Mouse (Mus musculus) brain, embryonic 14.5 days (tissue): ENCODE data around the gene Chrdl1. TPM values are rescaled to one million over a fixed set of nuclear protein-coding genes. Genes with fewer than 3 reads are reported as not detected.
A peak's percentile ranks its signal among the peaks of the same experiment; 100 is the strongest.

Source experiments
- DNase-seq: peaks from one replicate; pipeline ENCODE4 v3.0.0-alpha.2; 2011; ENCODE audit warnings: low read depth
- CTCF ChIP-seq: fragments of 200-500 bp; IDR thresholded peaks from 2 replicates; pipeline ENCODE4 v1.5.1; 2012; ENCODE audit warnings: inconsistent platforms, mild to moderate bottlenecking, moderate library complexity, borderline replicate concordance; ENCODE audit not compliant: insufficient read depth, insufficient read length; ENCODE audit errors: extremely low read depth
- POLR2A ChIP-seq: fragments of 200-500 bp; IDR thresholded peaks from 2 replicates; pipeline ENCODE4 v1.6.1; 2012; ENCODE audit warnings: mild to moderate bottlenecking, inconsistent platforms, borderline replicate concordance; ENCODE audit not compliant: poor library complexity, insufficient read depth, insufficient read length, severe bottlenecking; ENCODE audit errors: extremely low read depth
- polyA plus RNA-seq: library from polyadenylated mRNA; depleted of rRNA; stranded (reverse); fragments of >200 nt; gene quantifications from 2 replicates; pipeline ENCODE4 v1.2.3, GENCODE M21; 2012; rRNA removed

Gene Chrdl1
- polyA plus RNA-seq, result 1.9 and 3.8 TPM in 2 replicates

GRCm38 (mm10) chrX:143393791-143394369 is at the start of gene Chrdl1:
TSS of gene Chrdl1 (minus strand) at chrX:143394262.
- DNase-seq, result peak; percentile 33
- TF ChIP-seq CTCF, result no peak
- TF ChIP-seq POLR2A, result no peak

- TF ChIP-seq CTCF (no peak), POLR2A (no peak)
- peak; percentile 6 for DNase-seq
These were observed 48.6 kb upstream of the Chrdl1 start for GRCm38 (mm10) chrX:143442638-143443037.

DNA sequence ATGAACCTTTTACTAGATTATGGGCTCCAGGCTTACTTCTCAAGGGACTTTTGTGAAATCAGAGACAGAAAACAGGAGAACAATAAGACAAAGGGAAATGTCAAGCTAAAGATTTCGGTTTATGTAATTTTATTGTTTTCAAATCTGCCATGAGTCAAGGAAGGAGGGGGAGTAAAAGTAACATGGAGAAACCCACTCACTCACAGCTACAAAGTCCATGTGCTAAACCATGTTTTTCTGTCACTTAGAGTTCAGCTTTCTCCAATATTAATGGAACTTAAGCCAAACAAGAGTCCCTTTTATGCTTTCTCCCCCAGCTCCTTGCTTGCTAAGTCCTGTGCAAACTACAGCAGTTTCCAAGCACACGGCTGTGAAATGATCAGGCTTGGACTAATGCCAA is 10.5 kb upstream of the Chrdl1 start:
- TF ChIP-seq CTCF (no peak), POLR2A (no peak)
- DNase-seq, result peak; percentile 16

- peak; percentile 53 for DNase-seq
- TF ChIP-seq CTCF (no peak), POLR2A (no peak)
These were observed 27.7 kb downstream of the Chrdl1 start for GRCm38 (mm10) chrX:143366256-143366959.

DNA sequence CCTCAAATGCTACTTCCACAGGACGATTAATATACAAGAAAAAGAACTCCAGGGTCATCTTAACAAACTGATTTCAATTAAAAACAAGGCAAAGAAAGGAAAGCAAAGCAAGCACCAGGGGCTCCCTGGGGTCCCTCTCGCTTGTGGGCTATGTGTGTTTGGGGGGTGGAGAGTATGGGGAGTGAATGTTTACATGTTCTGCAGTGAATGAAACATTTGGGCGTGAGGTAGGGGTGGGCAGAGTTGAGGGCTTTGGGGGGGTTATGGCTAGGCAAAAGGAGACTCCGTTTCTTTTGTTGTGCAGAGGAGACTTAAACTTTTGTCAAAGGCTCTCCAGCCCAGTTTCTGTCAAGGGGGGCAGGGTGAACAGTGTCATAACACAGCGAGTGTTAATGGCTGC is 46.8 kb downstream of the Chrdl1 start:
- peak; percentile 4 for DNase-seq
- TF ChIP-seq CTCF, result no peak
- TF ChIP-seq POLR2A, result no peak

GRCm38 (mm10) chrX:143346739-143347138 is 47.3 kb downstream of the Chrdl1 start:
- TF ChIP-seq POLR2A, result no peak
- TF ChIP-seq CTCF, result no peak
- DNase-seq, result peak; percentile 47

DNA sequence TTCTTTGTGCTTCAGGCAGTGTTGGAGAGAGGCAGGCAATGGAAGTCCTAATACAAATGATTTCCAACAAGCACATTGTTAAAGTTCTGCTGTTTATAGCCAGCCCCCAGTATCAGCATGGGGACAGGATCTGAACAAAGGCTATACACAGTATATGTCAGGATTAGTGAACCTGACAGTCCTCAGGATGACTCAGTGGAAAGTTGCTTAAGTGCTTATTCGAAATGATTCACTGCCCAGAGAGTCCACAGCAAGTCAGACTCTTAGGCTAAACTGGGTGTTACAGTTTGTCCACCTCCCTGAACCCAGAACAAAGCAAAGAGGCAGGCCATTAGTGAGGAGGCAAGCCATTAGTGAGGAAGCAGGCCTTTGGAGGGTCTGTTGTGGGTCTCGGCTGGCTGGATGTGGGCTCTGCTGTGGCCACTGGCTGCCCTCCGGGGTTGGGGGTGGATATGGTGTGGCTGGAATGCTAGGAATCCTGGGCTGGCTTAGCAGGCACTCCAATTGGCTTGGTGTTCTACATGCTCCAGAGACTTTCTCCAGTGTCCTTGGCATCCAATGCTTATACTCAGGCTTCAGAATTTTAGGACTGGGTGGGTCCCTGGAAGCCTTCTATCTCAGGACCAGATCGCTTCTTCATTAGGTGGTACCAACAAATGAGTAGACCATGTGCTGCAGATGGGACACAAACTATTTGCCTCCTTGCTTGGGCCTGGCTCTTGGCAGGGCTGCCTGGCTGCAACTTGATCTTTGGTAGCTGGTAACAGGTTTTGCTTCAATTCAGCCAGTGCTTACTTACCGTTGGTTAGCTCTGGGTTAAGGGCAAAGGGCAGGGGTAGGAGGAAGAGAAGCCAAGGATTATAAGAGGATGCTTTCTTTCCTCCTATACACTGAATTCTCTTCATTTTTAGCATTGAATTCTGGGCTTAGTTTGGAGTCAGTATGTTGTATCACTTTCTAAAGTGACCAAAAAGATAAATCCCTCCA is 49.3 kb downstream of the Chrdl1 start:
- TF ChIP-seq CTCF, result no peak
- TF ChIP-seq POLR2A, result no peak
- no peak for DNase-seq

GRCm38 (mm10) chrX:143338156-143338555 is 55.9 kb downstream of the Chrdl1 start:
- DNase-seq, result peak; percentile 51
- TF ChIP-seq CTCF (no peak), POLR2A (no peak)

DNA sequence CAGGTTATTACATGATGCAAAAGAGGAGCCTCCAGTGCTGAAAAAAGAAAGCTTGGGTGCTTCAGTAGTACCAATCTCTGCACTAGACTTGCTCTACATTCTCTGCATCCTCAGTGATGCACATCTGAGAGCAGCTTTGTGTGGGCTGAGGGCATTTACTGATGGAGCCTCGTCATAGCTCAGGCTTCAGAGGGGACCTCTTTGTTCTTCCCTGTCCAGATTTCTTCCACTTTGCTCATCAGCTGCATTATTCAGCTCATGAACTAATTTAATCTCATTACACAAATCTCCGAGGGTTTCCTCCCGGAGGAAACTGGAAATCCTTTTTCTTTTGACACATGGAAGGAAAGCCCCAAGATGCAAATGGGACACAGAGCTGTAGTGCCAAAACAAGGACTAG is 56.5 kb downstream of the Chrdl1 start:
- DNase-seq, result peak; percentile 37

GRCm38 (mm10) chrX:143336661-143337060 is 57.4 kb downstream of the Chrdl1 start:
- TF ChIP-seq POLR2A (no peak), CTCF (no peak)

More for the DNA sequence above, 56.5 kb downstream of the Chrdl1 start:
- no peak for TF ChIP-seq CTCF
- no peak for TF ChIP-seq POLR2A

GRCm38 (mm10) chrX:143335846-143336245 is 58.2 kb downstream of the Chrdl1 start:
- no peak for DNase-seq
- no peak for TF ChIP-seq CTCF
- no peak for TF ChIP-seq POLR2A

More at GRCm38 (mm10) chrX:143336661-143337060, 57.4 kb downstream of the Chrdl1 start:
- no peak for DNase-seq
